Mouse (Mus musculus): ENCODE measurements around the gene Itpr3. TPM values are rescaled to one million over a fixed set of nuclear protein-coding genes. Genes with fewer than 3 reads are reported as not detected.

Gene Itpr3
- polyA plus RNA-seq, 1 experiment from 2014 or later, result 16.5 TPM

- Histone ChIP-seq H3K36me3 (ENCODE audit: control insufficient read depth, insufficient read depth, low read length) (peaks cover 5% of the 10 kb centered on the region; the same call in 1 of the 2 replicates), H3K4me1 (replicated peaks; ENCODE audit: control insufficient read depth, insufficient read depth, low read length) (no peaks in the 10 kb centered on the region), H3K9me3 (ENCODE audit: control insufficient read depth, low read length) (no peaks in the 10 kb centered on the region), H3K9ac (ENCODE audit: low read length) (no peak overlapping the region), H3K4me2 (ENCODE audit: low read length) (no peak overlapping the region), H3K27ac (ENCODE audit: low read depth) (no peak overlapping the region), H3K4me3 (ENCODE audit: low read depth, low read length) (no peak overlapping the region), H3K27me3 (replicated peaks; ENCODE audit: control insufficient read depth, insufficient read depth, low read length) (no peaks in the 10 kb centered on the region)
- ATAC-seq (replicated peaks; ENCODE audit: low FRiP score, low TSS enrichment, low read depth) (peak; percentile 16; the same call in 1 of the 2 replicates), DNase-seq (ENCODE audit: low spot score) (no peak)
- WGBS, result 77% methylated on average over 18 of the region's 18 CpGs
These were observed 48.8 kb downstream of the Itpr3 start for GRCm38 (mm10) chr17:27105698-27106470.

DNA sequence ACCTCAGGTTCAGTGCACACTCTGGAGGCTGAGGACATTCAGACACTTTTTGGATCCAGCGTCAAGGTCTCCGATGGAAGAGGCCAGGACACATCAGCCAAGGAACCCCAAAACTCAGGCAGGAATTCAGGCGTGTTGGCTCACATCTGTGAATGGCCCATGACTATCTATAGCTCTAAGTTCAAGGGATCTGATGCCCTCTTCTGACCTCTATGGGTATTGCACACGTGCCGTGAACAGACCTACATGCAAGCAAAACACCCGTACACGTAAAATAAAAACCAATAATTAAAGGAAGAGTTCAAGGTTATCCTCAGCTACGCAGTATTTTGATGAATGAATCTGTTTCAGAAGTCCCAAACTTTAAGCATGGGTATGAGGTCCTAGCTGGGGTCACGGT lies 49.6 kb downstream of the Itpr3 start:
- Histone ChIP-seq H3K27me3 (replicated peaks; ENCODE audit: control insufficient read depth, insufficient read depth, low read length) (no peaks in the 10 kb centered on the region), H3K4me1 (replicated peaks; ENCODE audit: control insufficient read depth, insufficient read depth, low read length) (no peaks in the 10 kb centered on the region), H3K36me3 (ENCODE audit: control insufficient read depth, insufficient read depth, low read length) (peaks cover 5% of the 10 kb centered on the region), H3K9ac (ENCODE audit: low read length) (no peak overlapping the region), H3K4me2 (ENCODE audit: low read length) (no peak overlapping the region), H3K4me3 (ENCODE audit: low read depth, low read length) (no peak overlapping the region), H3K9me3 (ENCODE audit: control insufficient read depth, low read length) (no peaks in the 10 kb centered on the region), H3K27ac (ENCODE audit: low read depth) (no peak overlapping the region)
- no peak for DNase-seq (ENCODE audit: low spot score)
- WGBS, result 83% methylated on average over 9 of the region's 9 CpGs
- no peak for ATAC-seq (replicated peaks; ENCODE audit: low FRiP score, low TSS enrichment, low read depth)

DNA sequence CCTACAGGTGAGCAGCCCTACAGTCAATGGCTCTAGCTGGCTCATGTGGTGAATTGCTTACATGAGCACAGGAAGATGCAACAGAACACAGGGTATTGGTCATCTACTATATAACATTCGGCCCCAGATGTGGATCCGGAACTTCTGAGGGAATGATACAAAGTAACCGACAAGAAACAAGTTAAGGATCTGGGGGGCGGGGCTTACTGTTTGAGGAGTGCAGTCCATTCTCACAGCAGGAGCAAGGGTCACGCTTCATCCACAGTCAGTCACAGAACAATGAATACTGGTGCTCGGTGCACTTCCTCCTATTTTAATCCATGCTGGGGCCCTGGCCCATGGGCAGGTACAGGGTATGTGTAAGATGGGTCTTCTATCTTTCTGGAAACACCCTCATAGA lies 50.8 kb downstream of the Itpr3 start:
- Histone ChIP-seq H3K9me3 (ENCODE audit: control insufficient read depth, low read length) (no peaks in the 10 kb centered on the region), H3K27me3 (replicated peaks; ENCODE audit: control insufficient read depth, insufficient read depth, low read length) (no peaks in the 10 kb centered on the region), H3K4me3 (ENCODE audit: low read depth, low read length) (no peak overlapping the region), H3K4me2 (ENCODE audit: low read length) (no peak overlapping the region), H3K36me3 (ENCODE audit: control insufficient read depth, insufficient read depth, low read length) (peaks cover 8% of the 10 kb centered on the region), H3K27ac (ENCODE audit: low read depth) (no peak overlapping the region), H3K4me1 (replicated peaks; ENCODE audit: control insufficient read depth, insufficient read depth, low read length) (no peaks in the 10 kb centered on the region), H3K9ac (ENCODE audit: low read length) (no peak overlapping the region)
- no peak for ATAC-seq (replicated peaks; ENCODE audit: low FRiP score, low TSS enrichment, low read depth)
- DNase-seq (ENCODE audit: low spot score), result no peak
- 75% methylated on average over 6 of the region's 6 CpGs for WGBS

GRCm38 (mm10) chr17:27110072-27110471 lies 53.0 kb downstream of the Itpr3 start:
- H3K36me3 ChIP-seq (ENCODE audit: control insufficient read depth, insufficient read depth, low read length), result peaks cover 17% of the 10 kb centered on the region
- no peaks in the 10 kb centered on the region for H3K27me3 ChIP-seq (replicated peaks; ENCODE audit: control insufficient read depth, insufficient read depth, low read length)
- 80% methylated on average over 7 of the region's 7 CpGs for WGBS
- H3K9me3 ChIP-seq (ENCODE audit: control insufficient read depth, low read length), result no peaks in the 10 kb centered on the region
- H3K9ac ChIP-seq (ENCODE audit: low read length), result no peak overlapping the region
- no peaks in the 10 kb centered on the region for H3K4me1 ChIP-seq (replicated peaks; ENCODE audit: control insufficient read depth, insufficient read depth, low read length)
- ATAC-seq (replicated peaks; ENCODE audit: low FRiP score, low TSS enrichment, low read depth), result no peak
- H3K27ac ChIP-seq (ENCODE audit: low read depth), result no peak overlapping the region
- no peak overlapping the region for H3K4me2 ChIP-seq (ENCODE audit: low read length)
- no peak for DNase-seq (ENCODE audit: low spot score)
- H3K4me3 ChIP-seq (ENCODE audit: low read depth, low read length), result no peak overlapping the region

DNA sequence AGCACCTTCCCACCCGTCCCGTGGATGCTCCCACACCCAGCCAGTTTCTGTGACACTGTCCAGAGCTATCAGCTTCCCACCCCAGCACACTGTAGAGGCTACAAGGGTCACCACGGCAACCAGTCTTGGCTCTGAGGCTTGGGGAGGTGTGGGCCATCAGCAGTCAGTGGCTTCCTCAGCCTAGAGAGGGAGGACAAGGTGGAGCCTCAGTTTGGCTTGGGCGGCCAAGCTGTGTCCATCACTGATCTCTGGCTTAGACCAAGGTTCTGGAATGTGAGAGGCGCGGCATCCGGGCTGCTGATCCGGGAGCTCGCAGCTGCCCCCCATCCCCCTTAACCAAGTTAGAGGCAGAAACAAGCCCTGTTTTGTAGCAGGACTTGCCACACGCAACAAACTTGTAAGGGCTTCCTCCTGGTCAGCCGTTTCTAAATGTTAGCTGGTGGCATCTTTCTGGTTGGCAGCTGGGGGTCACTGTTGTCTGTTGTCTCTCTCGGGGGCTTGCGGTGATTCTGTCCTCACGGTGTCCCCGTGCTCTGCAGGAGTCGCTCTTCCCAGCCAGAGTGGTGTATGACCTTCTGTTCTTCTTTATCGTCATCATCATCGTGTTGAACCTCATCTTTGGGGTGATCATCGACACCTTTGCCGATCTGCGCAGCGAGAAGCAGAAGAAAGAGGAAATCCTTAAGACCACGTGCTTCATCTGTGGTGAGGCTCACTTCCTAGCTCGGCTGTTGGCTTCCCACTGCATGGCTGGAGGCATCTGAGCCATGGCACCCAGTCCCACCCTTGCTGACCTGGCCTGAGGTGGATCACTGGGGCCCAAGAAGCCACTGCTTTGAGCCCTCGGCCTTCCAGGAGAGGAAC lies 61.8 kb downstream of the Itpr3 start:
- no peak overlapping the region for H3K9ac ChIP-seq (ENCODE audit: low read length)
- 82% methylated on average over 25 of the region's 25 CpGs for WGBS
- peaks cover 40% of the 10 kb centered on the region for H3K36me3 ChIP-seq (ENCODE audit: control insufficient read depth, insufficient read depth, low read length)
- H3K4me1 ChIP-seq (replicated peaks; ENCODE audit: control insufficient read depth, insufficient read depth, low read length), result peaks cover 21% of the 10 kb centered on the region
- H3K4me3 ChIP-seq (ENCODE audit: low read depth, low read length), result no peak overlapping the region
- no peak for ATAC-seq (replicated peaks; ENCODE audit: low FRiP score, low TSS enrichment, low read depth)
- no peaks in the 10 kb centered on the region for H3K9me3 ChIP-seq (ENCODE audit: control insufficient read depth, low read length)
- no peak overlapping the region for H3K27ac ChIP-seq (ENCODE audit: low read depth)
- H3K27me3 ChIP-seq (replicated peaks; ENCODE audit: control insufficient read depth, insufficient read depth, low read length), result no peaks in the 10 kb centered on the region
- no peak overlapping the region for H3K4me2 ChIP-seq (ENCODE audit: low read length)
- DNase-seq (ENCODE audit: low spot score), result no peak

GRCm38 (mm10) chr17:27119540-27119895 lies 62.4 kb downstream of the Itpr3 start:
- WGBS, result 70% methylated on average over 4 of the region's 4 CpGs
- ATAC-seq (replicated peaks; ENCODE audit: low FRiP score, low TSS enrichment, low read depth) (no peak), DNase-seq (ENCODE audit: low spot score) (no peak)
- H3K27ac ChIP-seq (ENCODE audit: low read depth), result no peak overlapping the region
- peaks cover 21% of the 10 kb centered on the region for H3K4me1 ChIP-seq (replicated peaks; ENCODE audit: control insufficient read depth, insufficient read depth, low read length)
- H3K4me3 ChIP-seq (ENCODE audit: low read depth, low read length), result no peak overlapping the region
- no peaks in the 10 kb centered on the region for H3K9me3 ChIP-seq (ENCODE audit: control insufficient read depth, low read length)
- H3K36me3 ChIP-seq (ENCODE audit: control insufficient read depth, insufficient read depth, low read length), result peaks cover 38% of the 10 kb centered on the region
- H3K27me3 ChIP-seq (replicated peaks; ENCODE audit: control insufficient read depth, insufficient read depth, low read length), result no peaks in the 10 kb centered on the region
- H3K4me2 ChIP-seq (ENCODE audit: low read length), result no peak overlapping the region
- H3K9ac ChIP-seq (ENCODE audit: low read length), result no peak overlapping the region

DNA sequence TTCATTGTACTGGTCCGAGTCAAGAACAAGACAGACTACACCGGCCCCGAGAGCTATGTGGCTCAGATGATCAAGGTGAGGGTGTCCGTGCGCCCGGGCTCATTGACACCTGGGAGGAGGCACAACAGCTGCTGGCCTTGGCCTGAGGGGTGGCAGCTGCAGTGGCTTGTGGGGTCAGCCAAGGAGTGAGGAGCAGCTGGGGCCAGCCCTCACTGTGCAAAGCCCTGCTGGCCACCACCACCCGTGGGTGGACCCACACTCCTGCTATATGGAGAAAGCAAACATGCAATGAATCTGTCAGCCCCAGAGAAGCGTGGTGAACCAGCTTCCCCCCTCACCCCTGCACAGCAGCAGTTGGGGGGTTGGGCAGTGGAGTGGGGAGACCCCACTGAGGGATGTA lies 62.9 kb downstream of the Itpr3 start:
- Histone ChIP-seq H3K9me3 (ENCODE audit: control insufficient read depth, low read length) (no peaks in the 10 kb centered on the region), H3K4me1 (replicated peaks; ENCODE audit: control insufficient read depth, insufficient read depth, low read length) (peaks cover 21% of the 10 kb centered on the region), H3K36me3 (ENCODE audit: control insufficient read depth, insufficient read depth, low read length) (peaks cover 40% of the 10 kb centered on the region), H3K4me3 (ENCODE audit: low read depth, low read length) (no peak overlapping the region), H3K27ac (ENCODE audit: low read depth) (no peak overlapping the region), H3K27me3 (replicated peaks; ENCODE audit: control insufficient read depth, insufficient read depth, low read length) (no peaks in the 10 kb centered on the region), H3K4me2 (ENCODE audit: low read length) (no peak overlapping the region), H3K9ac (ENCODE audit: low read length) (no peak overlapping the region)
- DNase-seq (ENCODE audit: low spot score) (no peak), ATAC-seq (replicated peaks; ENCODE audit: low FRiP score, low TSS enrichment, low read depth) (no peak)
- 66% methylated on average over 8 of the region's 8 CpGs for WGBS

DNA sequence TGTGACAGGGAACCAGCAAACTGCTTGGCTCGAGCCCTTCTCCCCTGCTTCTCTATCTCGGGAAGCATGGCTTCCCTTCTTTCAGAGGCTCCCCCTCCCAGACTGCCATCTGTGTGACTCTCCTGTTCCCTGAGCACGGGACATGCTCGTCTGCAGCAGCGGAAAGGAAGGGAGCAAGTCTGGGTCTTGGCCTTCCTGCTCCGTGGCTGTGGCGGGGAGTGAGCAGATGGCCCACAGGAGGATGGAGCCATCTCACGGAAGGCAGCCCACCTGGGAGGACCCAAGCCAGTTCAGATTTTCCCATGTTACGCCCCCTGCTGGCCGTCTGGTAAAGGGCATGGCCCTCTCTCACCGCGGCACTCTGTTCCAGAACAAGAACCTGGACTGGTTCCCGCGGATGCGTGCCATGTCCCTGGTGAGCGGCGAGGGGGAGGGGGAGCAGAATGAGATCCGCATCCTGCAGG lies 63.5 kb downstream of the Itpr3 start:
- Histone ChIP-seq H3K9ac (ENCODE audit: low read length) (no peak overlapping the region), H3K9me3 (ENCODE audit: control insufficient read depth, low read length) (no peaks in the 10 kb centered on the region), H3K36me3 (ENCODE audit: control insufficient read depth, insufficient read depth, low read length) (peaks cover 45% of the 10 kb centered on the region), H3K4me2 (ENCODE audit: low read length) (no peak overlapping the region), H3K27me3 (replicated peaks; ENCODE audit: control insufficient read depth, insufficient read depth, low read length) (no peaks in the 10 kb centered on the region), H3K4me3 (ENCODE audit: low read depth, low read length) (no peak overlapping the region), H3K4me1 (replicated peaks; ENCODE audit: control insufficient read depth, insufficient read depth, low read length) (peaks cover 21% of the 10 kb centered on the region), H3K27ac (ENCODE audit: low read depth) (no peak overlapping the region)
- DNase-seq (ENCODE audit: low spot score) (peak; percentile 86), ATAC-seq (replicated peaks; ENCODE audit: low FRiP score, low TSS enrichment, low read depth) (no peak)
- WGBS, result 18% methylated on average over 18 of the region's 18 CpGs

Data from intestine, embryonic 14.5 days (tissue).